Mouse (Mus musculus): ENCODE measurements around the gene Tbc1d2.
A peak's percentile ranks its signal among the peaks of the same experiment; 100 is the strongest.

GRCm38 (mm10) chr4:46628873-46629272 lies 21.1 kb downstream of the Tbc1d2 start:
- TF ChIP-seq CTCF (IDR thresholded peaks at IDR 0.05) (no peak), EP300 (IDR thresholded peaks at IDR 0.05) (peak; percentile 56)

Data from lung, postnatal 0 days (tissue).